Mouse (Mus musculus) gastrocnemius, postnatal 10 days (tissue): ENCODE results near the gene Toe1. TPM values are rescaled to one million over a fixed set of nuclear protein-coding genes. Genes with fewer than 3 reads are reported as not detected.
"Not testable (repeated sequence)": the region's sequence is repeated elsewhere in the genome, so short reads cannot be mapped to it uniquely, and the experiment has no call there.

Source experiments
- DNase-seq: peaks from one replicate; pipeline ENCODE4 v3.0.0; 2021; ENCODE audit warnings: mixed read lengths
- long read RNA-seq, 2 experiments: library from polyadenylated mRNA; stranded (forward); transcript quantifications; one replicate each; pipeline ENCODE4 v2.0.0; 2021
- total RNA-seq, 2 experiments: library from RNA; stranded (reverse); gene quantifications; 2 replicates each; pipeline ENCODE4 v1.2.3; 2021

The Toe1 gene
- total RNA-seq: 10 to 100 TPM in 1 of 2 experiments, 1 to 10 TPM in 1; 8.3 to 11.7 TPM
- long read RNA-seq, experiment 1, partial matches to known transcripts: 0 of 6 reads
- long read RNA-seq, experiment 1, other reads (novel, unspliced or antisense): 2 of 6 reads
- long read RNA-seq, experiment 2, transcript Toe1-201 (8 exons, 2,090 nt): major isoform, 6 of 8 reads
- long read RNA-seq, experiment 2, partial matches to known transcripts: 1 of 8 reads
- long read RNA-seq, experiment 2, other reads (novel, unspliced or antisense): 1 of 8 reads

- DNase-seq: peak; percentile 92
These were observed at the start of gene Toe1, which contains the start of gene Mutyh for GRCm38 (mm10) chr4:116807197-116808129. TSS of gene Toe1 (minus strand) at chr4:116807640. TSS of gene Mutyh (plus strand) at chr4:116807723.

- no peak for DNase-seq
These were observed 49.8 kb upstream of the Toe1 start for GRCm38 (mm10) chr4:116857203-116857602.

GRCm38 (mm10) chr4:116854286-116854685 lies 46.8 kb upstream of the Toe1 start:
- DNase-seq: no peak

- no peak for DNase-seq
These were observed 42.5 kb upstream of the Toe1 start for GRCm38 (mm10) chr4:116849901-116850300.

GRCm38 (mm10) chr4:116844324-116844723 lies 36.9 kb upstream of the Toe1 start:
- no peak for DNase-seq

GRCm38 (mm10) chr4:116840841-116841240 lies 33.4 kb upstream of the Toe1 start:
- no peak for DNase-seq

GRCm38 (mm10) chr4:116840096-116840495 lies 32.7 kb upstream of the Toe1 start:
- not testable (repeated sequence) for DNase-seq

GRCm38 (mm10) chr4:116838999-116839398 lies 31.6 kb upstream of the Toe1 start:
- DNase-seq: no peak

- DNase-seq: no peak
These were observed 22.6 kb upstream of the Toe1 start for GRCm38 (mm10) chr4:116830070-116830368.

- DNase-seq: no peak
These were observed 22.1 kb upstream of the Toe1 start for GRCm38 (mm10) chr4:116829364-116830069.

- DNase-seq: no peak
These were observed 20.4 kb upstream of the Toe1 start for GRCm38 (mm10) chr4:116827819-116828218.

- DNase-seq: peak; percentile 55
These were observed 17.1 kb upstream of the Toe1 start for GRCm38 (mm10) chr4:116824541-116825004.

GRCm38 (mm10) chr4:116821694-116822016 lies 14.2 kb upstream of the Toe1 start, which contains the start of gene Hpdl:
TSS of gene Hpdl (minus strand) at chr4:116821707.
- DNase-seq: no peak

GRCm38 (mm10) chr4:116820902-116821693 lies 13.7 kb upstream of the Toe1 start:
- peak; percentile 65 for DNase-seq

- DNase-seq: no peak
These were observed 12.8 kb upstream of the Toe1 start for GRCm38 (mm10) chr4:116819968-116820901.

- no peak for DNase-seq
These were observed 10.0 kb upstream of the Toe1 start for GRCm38 (mm10) chr4:116817486-116817885.

GRCm38 (mm10) chr4:116815276-116815675 lies 7.8 kb upstream of the Toe1 start:
- no peak for DNase-seq

- no peak for DNase-seq
These were observed 3.6 kb upstream of the Toe1 start for GRCm38 (mm10) chr4:116811012-116811411.

- DNase-seq: no peak
These were observed 7.5 kb downstream of the Toe1 start for GRCm38 (mm10) chr4:116799901-116800300.

GRCm38 (mm10) chr4:116796442-116797110 lies 10.9 kb downstream of the Toe1 start:
- no peak for DNase-seq
